Mouse (Mus musculus) heart, embryonic 14.5 days (tissue): ENCODE data around the gene Vcpkmt. TPM values are rescaled to one million over a fixed set of nuclear protein-coding genes. Genes with fewer than 3 reads are reported as not detected.
"Not testable (repeated sequence)": the region's sequence is repeated elsewhere in the genome, so short reads cannot be mapped to it uniquely, and the experiment has no call there.

Experiments used
- ATAC-seq: fragments of 200-750 bp; cut with Nextera tagmentation; 2 replicates; pipeline ENCODE4 v1.8.0; 2017; ENCODE audit warnings: low read depth, moderate TSS enrichment; ENCODE audit not compliant: insufficient number of reproducible peaks, insufficient read depth, low FRiP score
- H3K27ac ChIP-seq, 2 experiments: fragments of 200-500 bp in 1 of 2; fragments of 300-500 bp in 1 of 2; sonication (generic) in 1 of 2; replicated peaks in 1 of 2; 2 replicates each; pipeline ENCODE4 v1.5.1; 2012 to 2014; ENCODE audit warnings: low read depth in 2 of 2, low read length in 2 of 2, control low read depth in 1 of 2, mild to moderate bottlenecking in 1 of 2, mixed read lengths in 1 of 2; ENCODE audit not compliant: control insufficient read depth in 1 of 2, insufficient read depth in 1 of 2
- H3K27me3 ChIP-seq: fragments of 300-500 bp; sonication (generic); 2 replicates; pipeline ENCODE4 v1.6.1; 2014; ENCODE audit warnings: mild to moderate bottlenecking, low read length, control low read depth; ENCODE audit not compliant: control insufficient read depth, insufficient read depth
- H3K36me3 ChIP-seq: fragments of 300-500 bp; sonication (generic); 2 replicates; pipeline ENCODE4 v1.6.1; 2014; ENCODE audit warnings: mild to moderate bottlenecking, control low read depth, low read length, mixed read lengths; ENCODE audit not compliant: control insufficient read depth, insufficient read depth
- H3K4me1 ChIP-seq, 2 experiments: fragments of 200-500 bp in 1 of 2; fragments of 300-500 bp in 1 of 2; sonication (generic) in 1 of 2; 2 replicates each; pipeline ENCODE4 v1.6.1; 2012 to 2014; ENCODE audit warnings: low read length in 2 of 2, control low read depth in 1 of 2, mixed read lengths in 1 of 2; ENCODE audit not compliant: control insufficient read depth in 2 of 2, insufficient read depth in 2 of 2
- H3K4me2 ChIP-seq: fragments of 300-500 bp; sonication (generic); 2 replicates; pipeline ENCODE4 v1.6.1; 2014; ENCODE audit warnings: mild to moderate bottlenecking, low read length
- H3K4me3 ChIP-seq, 2 experiments: fragments of 200-500 bp in 1 of 2; fragments of 300-500 bp in 1 of 2; sonication (generic) in 1 of 2; 2 replicates each; pipeline ENCODE4 v1.5.1; 2012 to 2014; ENCODE audit warnings: low read length in 2 of 2, mild to moderate bottlenecking in 2 of 2, control low read depth in 1 of 2, low read depth in 1 of 2, moderate library complexity in 1 of 2; ENCODE audit not compliant: control insufficient read depth in 1 of 2, insufficient read depth in 1 of 2
- H3K9ac ChIP-seq: fragments of 300-500 bp; sonication (generic); 2 replicates; pipeline ENCODE4 v1.6.1; 2014; ENCODE audit warnings: mild to moderate bottlenecking, low read length
- H3K9me3 ChIP-seq: fragments of 300-500 bp; sonication (generic); 2 replicates; pipeline ENCODE4 v1.6.1; 2016; ENCODE audit warnings: low read length, control low read depth; ENCODE audit not compliant: control insufficient read depth
- WGBS: fragments of 180-500 bp; shearing (Covaris S2); extraction: QIAGEN DNeasy Blood & Tissue Kit; methylation state at CpG from one replicate; pipeline ENCODE4 v1.1.7; 2014; 5-methylcytosine and 5-hydroxymethylcytosine counted together
- polyA plus RNA-seq: library from polyadenylated mRNA; unstranded; fragments of >200 nt; fragmentation: Nextera tagmentation; extraction: Ambion mirVana; gene quantifications from 2 replicates; pipeline ENCODE4 v1.2.1, GENCODE M21; 2014

Gene Vcpkmt
- polyA plus RNA-seq, 1 experiment from 2014 or later, result 14.2 TPM

GRCm38 (mm10) chr12:69576120-69576627 lies 6.7 kb downstream of the Vcpkmt start:
- H3K4me3 ChIP-seq, result no peak overlapping the region
- no peak overlapping the region for H3K27ac ChIP-seq
- H3K36me3 ChIP-seq, result peaks cover 49% of the 10 kb centered on the region
- no peak overlapping the region for H3K9ac ChIP-seq
- H3K9me3 ChIP-seq, result no peaks in the 10 kb centered on the region
- WGBS, result 86% methylated on average over 9 of the region's 9 CpGs
- no peak for ATAC-seq
- H3K27me3 ChIP-seq, result no peaks in the 10 kb centered on the region
- no peak overlapping the region for H3K4me2 ChIP-seq
- H3K4me1 ChIP-seq, result peaks cover 4 to 15% of the 10 kb centered on the region in 2 experiments

GRCm38 (mm10) chr12:69573916-69574881 lies 8.6 kb downstream of the Vcpkmt start:
- ATAC-seq, result no peak
- peaks cover 0 to 7% of the 10 kb centered on the region in 2 experiments; a peak in 2 of 4 replicates for H3K4me1 ChIP-seq
- H3K27me3 ChIP-seq, result no peaks in the 10 kb centered on the region
- peak overlapping the region; percentile 73 for H3K4me2 ChIP-seq
- H3K36me3 ChIP-seq, result peaks cover 38% of the 10 kb centered on the region
- H3K9me3 ChIP-seq, result no peaks in the 10 kb centered on the region
- peak overlapping the region in 1 of 2 experiments; percentile 42; a peak in 2 of 4 replicates for H3K27ac ChIP-seq
- peak overlapping the region; percentile 32 to 41; a peak in 3 of 4 replicates for H3K4me3 ChIP-seq
- peak overlapping the region; percentile 72 for H3K9ac ChIP-seq
- 20% methylated on average over 17 of the region's 17 CpGs for WGBS

- Histone ChIP-seq H3K4me1 (peaks cover 0 to 7% of the 10 kb centered on the region in 2 experiments; a peak in 2 of 4 replicates), H3K4me2 (no peak overlapping the region), H3K4me3 (no peak overlapping the region), H3K9ac (no peak overlapping the region), H3K9me3 (no peaks in the 10 kb centered on the region), H3K27ac (no peak overlapping the region), H3K27me3 (no peaks in the 10 kb centered on the region), H3K36me3 (peaks cover 28% of the 10 kb centered on the region)
- no peak for ATAC-seq
- 87% methylated on average over 8 of the region's 8 CpGs for WGBS
Observed at GRCm38 (mm10) chr12:69573271-69573670, 9.6 kb downstream of the Vcpkmt start.

- Histone ChIP-seq H3K27ac (no peak overlapping the region), H3K9me3 (no peaks in the 10 kb centered on the region), H3K27me3 (no peaks in the 10 kb centered on the region), H3K4me3 (no peak overlapping the region), H3K9ac (no peak overlapping the region), H3K4me2 (no peak overlapping the region), H3K4me1 (peaks cover 0 to 7% of the 10 kb centered on the region in 2 experiments; a peak in 2 of 4 replicates), H3K36me3 (no peaks in the 10 kb centered on the region)
- 85% methylated on average over 3 of the region's 3 CpGs for WGBS
- ATAC-seq, result no peak
Observed at GRCm38 (mm10) chr12:69569926-69570325, 12.9 kb downstream of the Vcpkmt start.

- WGBS, result 67% methylated on average over 3 of the region's 3 CpGs
- H3K36me3 ChIP-seq, result no peaks in the 10 kb centered on the region
- ATAC-seq, result no peak
Observed at GRCm38 (mm10) chr12:69568266-69568665, 14.6 kb downstream of the Vcpkmt start.

GRCm38 (mm10) chr12:69561006-69561405 lies 21.8 kb downstream of the Vcpkmt start:
- not testable (repeated sequence) for H3K4me1 ChIP-seq, H3K4me2 ChIP-seq, ATAC-seq, H3K27me3 ChIP-seq, H3K9ac ChIP-seq, H3K9me3 ChIP-seq, H3K27ac ChIP-seq, H3K36me3 ChIP-seq, H3K4me3 ChIP-seq
- 71% methylated on average over 6 of the region's 6 CpGs for WGBS

More at GRCm38 (mm10) chr12:69568266-69568665, 14.6 kb downstream of the Vcpkmt start:
- no peaks in the 10 kb centered on the region; a peak in 1 of 4 replicates for H3K4me1 ChIP-seq
- no peak overlapping the region for H3K9ac ChIP-seq
- no peak overlapping the region for H3K27ac ChIP-seq
- H3K9me3 ChIP-seq, result no peaks in the 10 kb centered on the region
- no peak overlapping the region for H3K4me2 ChIP-seq
- no peaks in the 10 kb centered on the region for H3K27me3 ChIP-seq
- H3K4me3 ChIP-seq, result no peak overlapping the region

- no peak overlapping the region for H3K4me2 ChIP-seq
- WGBS, result 56% methylated on average over 6 of the region's 6 CpGs
- no peak for ATAC-seq
- H3K36me3 ChIP-seq, result no peaks in the 10 kb centered on the region
- H3K4me1 ChIP-seq, result peaks cover 0 to 3% of the 10 kb centered on the region in 2 experiments; a peak in 1 of 4 replicates
- no peak overlapping the region for H3K9ac ChIP-seq
- 0 out of 2 replicates have a peak, but pooled peaks cover 2% of the 10 kb centered on the region for H3K9me3 ChIP-seq
- H3K27me3 ChIP-seq, result no peaks in the 10 kb centered on the region
- H3K27ac ChIP-seq, result no peak overlapping the region
- no peak overlapping the region for H3K4me3 ChIP-seq
Observed at GRCm38 (mm10) chr12:69556221-69556861, 26.5 kb downstream of the Vcpkmt start.
